Mouse (Mus musculus) mouse trophoblast stem cell (cell line): ENCODE data around the gene Ppp2r5d.

ENCODE experiments used
- in situ Hi-C, 2 experiments: fragments of 300-500 bp; cut with MseI, MboI; formaldehyde crosslinking; loops; 2 replicates in 1 of 2; 3 replicates in 1 of 2; pipeline ENCODE4 v1.15.1; 2025

Gene Ppp2r5d

GRCm38 (mm10) chr17:46680760-46681373 is 24.0 kb downstream of the Ppp2r5d start, which contains the start of gene Klhdc3:
Klhdc3 (minus strand) TSS chr17:46680914.
- in situ Hi-C loops, result no loop called here

GRCm38 (mm10) chr17:46679843-46680759 is 24.8 kb downstream of the Ppp2r5d start:
- in situ Hi-C loops, result no loop called here

- in situ Hi-C loops, result no loop called here
These were observed 26.0 kb downstream of the Ppp2r5d start for GRCm38 (mm10) chr17:46678911-46679310.

GRCm38 (mm10) chr17:46678416-46678815 is 26.5 kb downstream of the Ppp2r5d start, which contains the start of gene Mea1:
Mea1 (plus strand) TSS chr17:46678793.
- in situ Hi-C loops, result no loop called here

GRCm38 (mm10) chr17:46674530-46675283 is 30.2 kb downstream of the Ppp2r5d start:
- in situ Hi-C loops, result no loop called here

GRCm38 (mm10) chr17:46673850-46674529 is 30.9 kb downstream of the Ppp2r5d start, which contains the start of gene Rrp36:
Rrp36 (minus strand) TSS chr17:46674352.
- in situ Hi-C loops, result no loop called here

- in situ Hi-C loops, result no loop called here
These were observed 35.0 kb downstream of the Ppp2r5d start for GRCm38 (mm10) chr17:46669911-46670310.

- in situ Hi-C loops, result no loop called here
These were observed 37.2 kb downstream of the Ppp2r5d start for GRCm38 (mm10) chr17:46667712-46668111.

GRCm38 (mm10) chr17:46662730-46663129 is 42.2 kb downstream of the Ppp2r5d start:
- in situ Hi-C loops, result no loop called here

- in situ Hi-C loops, result no loop called here
These were observed 42.9 kb downstream of the Ppp2r5d start for GRCm38 (mm10) chr17:46661981-46662380.

GRCm38 (mm10) chr17:46661351-46661750 is 43.6 kb downstream of the Ppp2r5d start:
- in situ Hi-C loops, result no loop called here

GRCm38 (mm10) chr17:46656054-46656453 is 48.9 kb downstream of the Ppp2r5d start:
- in situ Hi-C loops, result no loop called here

GRCm38 (mm10) chr17:46651755-46652547 is 53.0 kb downstream of the Ppp2r5d start:
- in situ Hi-C loops, result no loop called here

GRCm38 (mm10) chr17:46651292-46651691 is 53.6 kb downstream of the Ppp2r5d start:
- in situ Hi-C loops, result no loop called here

- in situ Hi-C loops, result no loop called here
These were observed 54.5 kb downstream of the Ppp2r5d start, which contains the start of gene Cul7 for GRCm38 (mm10) chr17:46650232-46651031. Cul7 (plus strand) TSS chr17:46650337.

- in situ Hi-C loops, result no loop called here
These were observed 55.1 kb downstream of the Ppp2r5d start for GRCm38 (mm10) chr17:46649811-46650210.

- in situ Hi-C loops, result no loop called here
These were observed 56.5 kb downstream of the Ppp2r5d start for GRCm38 (mm10) chr17:46648436-46648835.

- in situ Hi-C loops, result no loop called here
These were observed 57.6 kb downstream of the Ppp2r5d start for GRCm38 (mm10) chr17:46647279-46647678.

GRCm38 (mm10) chr17:46646322-46646662 is 58.6 kb downstream of the Ppp2r5d start:
- in situ Hi-C loops, result no loop called here
